Mouse (Mus musculus) bone marrow, adult 2 months (tissue): ENCODE data around the gene Dcaf15. TPM values are rescaled to one million over a fixed set of nuclear protein-coding genes. Genes with fewer than 3 reads are reported as not detected.

Experiments
- H3K27ac ChIP-seq: fragments of 200-500 bp; 2 replicates; pipeline ENCODE4 v1.5.1; 2012; ENCODE audit warnings: low read depth, mild to moderate bottlenecking, control low read depth, inconsistent platforms, low read length; ENCODE audit not compliant: control insufficient read depth, poor library complexity, insufficient read depth
- H3K4me1 ChIP-seq: fragments of 200-500 bp; 2 replicates; pipeline ENCODE4 v1.6.1; 2011; ENCODE audit warnings: low read length; ENCODE audit not compliant: control insufficient read depth, insufficient read depth
- H3K4me3 ChIP-seq: fragments of 200-500 bp; replicated peaks from 2 replicates; pipeline ENCODE3; 2011; ENCODE audit warnings: mild to moderate bottlenecking, low read depth, low read length, control low read depth; ENCODE audit not compliant: control insufficient read depth
- CTCF ChIP-seq: fragments of 200-500 bp; IDR thresholded peaks from 2 replicates; pipeline ENCODE4 v1.5.1; 2011; ENCODE audit warnings: low read length, control low read depth; ENCODE audit not compliant: control insufficient read depth, insufficient read depth
- POLR2A ChIP-seq: fragments of 200-500 bp; IDR thresholded peaks from 2 replicates; pipeline ENCODE4 v1.6.1; 2011; ENCODE audit warnings: low read depth, mild to moderate bottlenecking, control low read depth, low read length, borderline replicate concordance; ENCODE audit not compliant: control insufficient read depth
- WGBS: fragments of 180-500 bp; shearing (Covaris S2); methylation state at CpG from one replicate; pipeline ENCODE4 v1.1.7; 2018; 5-methylcytosine and 5-hydroxymethylcytosine counted together
- polyA plus RNA-seq: library from polyadenylated mRNA; stranded (reverse); fragments of >200 nt; gene quantifications from 2 replicates; pipeline ENCODE4 v1.2.4, GENCODE M21; 2011; ENCODE audit warnings: low replicate concordance; ENCODE audit not compliant: missing spikeins, insufficient read depth, insufficient read length

Dcaf15 gene
- polyA plus RNA-seq, 1 experiment, result 44.6 TPM

DNA sequence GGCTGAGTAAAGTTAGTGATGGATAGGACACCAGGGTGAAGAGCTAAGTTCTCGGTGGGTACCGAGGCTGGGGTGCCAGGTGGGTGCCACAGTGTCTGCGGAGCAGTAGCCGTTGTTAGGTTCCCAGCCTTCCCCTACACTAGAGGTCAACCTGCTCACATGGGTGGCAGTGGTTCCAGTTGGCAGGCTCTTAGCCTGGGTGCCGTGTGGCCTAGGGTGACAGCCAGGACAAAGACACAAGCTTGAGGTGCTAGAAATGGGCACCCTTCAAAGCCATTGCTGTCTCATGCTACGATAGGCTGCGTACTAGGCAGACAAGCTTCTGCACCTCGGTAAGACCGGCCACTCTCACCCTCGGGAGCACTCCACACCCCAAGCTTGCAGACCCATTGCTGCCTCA, 32.2 kb downstream of the Dcaf15 start:
- WGBS, result 85% methylated on average over 10 of the region's 10 CpGs
- no peak overlapping the region for H3K27ac ChIP-seq
- H3K4me1 ChIP-seq, result peaks cover 2% of the 10 kb centered on the region; the same call in 1 of the 2 replicates
- TF ChIP-seq POLR2A (no peak), CTCF (no peak)
- H3K4me3 ChIP-seq, result no peak overlapping the region

DNA sequence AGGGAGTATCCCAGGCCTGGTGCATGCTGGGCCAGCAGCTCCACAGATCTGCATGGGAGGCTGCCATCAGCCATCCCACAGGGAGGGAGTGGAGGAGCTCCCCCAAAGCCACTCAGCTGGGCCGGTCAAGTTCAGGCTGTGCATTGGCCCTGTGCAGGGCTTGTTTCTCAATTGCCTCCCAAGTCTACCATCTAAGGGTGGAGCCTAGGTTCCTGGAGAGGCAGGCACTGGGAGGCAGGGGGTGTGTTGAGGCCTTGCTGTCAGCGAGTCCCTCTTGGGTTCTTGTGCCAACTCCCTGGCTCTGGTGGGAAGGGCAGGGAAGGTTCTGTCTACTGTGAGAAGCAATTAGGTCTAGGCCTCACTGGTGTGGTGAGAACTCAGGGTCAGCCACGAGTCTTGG, 32.6 kb downstream of the Dcaf15 start:
- 46% methylated on average over 3 of the region's 3 CpGs for WGBS

DNA sequence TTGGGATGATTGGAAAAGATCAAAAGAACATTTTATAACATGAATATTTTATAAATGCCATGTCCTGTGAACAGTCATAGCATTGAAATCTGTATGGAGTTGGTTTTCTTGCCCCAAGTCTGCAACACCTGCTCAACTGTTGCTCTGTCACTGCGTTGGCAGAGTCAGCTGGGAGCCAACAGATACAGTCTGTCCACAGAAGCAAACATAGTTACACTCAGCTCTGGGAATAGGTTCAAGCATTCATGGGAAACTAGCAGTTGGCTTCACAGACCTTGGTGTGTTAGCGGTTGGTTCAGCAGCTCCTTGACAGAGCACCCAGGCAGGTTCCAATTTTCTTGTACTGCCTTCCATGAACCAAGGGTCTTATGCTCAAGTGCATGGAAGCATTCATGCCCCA, 33.9 kb downstream of the Dcaf15 start:
- no peak overlapping the region for H3K4me3 ChIP-seq
- TF ChIP-seq POLR2A (no peak), CTCF (no peak)
- WGBS, result 84% methylated on average over 2 of the region's 2 CpGs
- H3K27ac ChIP-seq, result no peak overlapping the region
- H3K4me1 ChIP-seq, result peaks cover 2% of the 10 kb centered on the region; the same call in 1 of the 2 replicates

More for the DNA sequence above, 32.6 kb downstream of the Dcaf15 start:
- Histone ChIP-seq H3K4me1 (peaks cover 2% of the 10 kb centered on the region; the same call in 1 of the 2 replicates), H3K27ac (no peak overlapping the region), H3K4me3 (no peak overlapping the region)
- TF ChIP-seq CTCF (no peak), POLR2A (no peak)

DNA sequence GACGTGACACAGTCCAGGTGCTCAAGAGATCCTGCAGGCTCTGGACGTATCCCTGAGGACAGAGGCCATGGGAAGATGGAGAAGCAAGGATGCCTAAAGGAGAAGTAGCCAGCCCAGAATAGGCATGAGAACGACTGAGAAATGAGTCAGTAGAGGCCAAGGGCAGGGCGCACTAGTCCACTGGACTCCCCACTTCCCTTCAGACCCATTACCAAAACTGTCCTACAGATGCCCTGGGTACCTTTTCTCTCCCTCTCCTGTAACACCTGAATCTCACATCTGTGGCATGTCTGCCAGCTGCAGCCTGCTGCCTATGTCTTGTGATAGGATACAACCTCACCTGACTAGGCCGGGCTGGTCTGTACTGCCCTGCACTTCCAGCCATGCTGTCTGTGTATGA, 34.3 kb downstream of the Dcaf15 start:
- no peak for TF ChIP-seq POLR2A
- TF ChIP-seq CTCF, result no peak
- Histone ChIP-seq H3K4me3 (no peak overlapping the region), H3K4me1 (peaks cover 2% of the 10 kb centered on the region; the same call in 1 of the 2 replicates), H3K27ac (no peak overlapping the region)
- 72% methylated on average over 5 of the region's 5 CpGs for WGBS

DNA sequence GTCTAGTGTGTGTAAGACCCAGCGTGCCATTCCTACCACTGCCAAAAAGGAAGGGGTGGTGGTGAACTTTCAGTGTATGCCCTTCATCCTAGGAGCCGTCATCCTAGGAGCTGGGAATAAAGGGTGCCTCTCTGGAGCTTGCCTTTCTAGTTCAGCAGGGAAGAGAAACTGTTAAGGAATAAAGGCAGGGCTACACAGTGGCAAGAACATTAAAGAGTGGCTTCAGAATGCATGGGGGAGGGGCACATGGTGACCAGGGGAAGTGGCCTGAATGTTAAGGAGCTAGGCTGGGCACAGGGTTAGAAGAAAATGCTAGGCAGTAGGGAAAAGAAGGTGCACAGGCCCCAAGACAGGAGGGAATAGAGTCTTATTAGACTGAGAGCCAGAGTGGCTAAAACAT, 34.8 kb downstream of the Dcaf15 start:
- no peak overlapping the region for H3K27ac ChIP-seq
- WGBS, result 80% methylated on average over 2 of the region's 2 CpGs
- H3K4me1 ChIP-seq, result peaks cover 2% of the 10 kb centered on the region; the same call in 1 of the 2 replicates
- TF ChIP-seq CTCF (no peak), POLR2A (no peak)
- H3K4me3 ChIP-seq, result no peak overlapping the region

DNA sequence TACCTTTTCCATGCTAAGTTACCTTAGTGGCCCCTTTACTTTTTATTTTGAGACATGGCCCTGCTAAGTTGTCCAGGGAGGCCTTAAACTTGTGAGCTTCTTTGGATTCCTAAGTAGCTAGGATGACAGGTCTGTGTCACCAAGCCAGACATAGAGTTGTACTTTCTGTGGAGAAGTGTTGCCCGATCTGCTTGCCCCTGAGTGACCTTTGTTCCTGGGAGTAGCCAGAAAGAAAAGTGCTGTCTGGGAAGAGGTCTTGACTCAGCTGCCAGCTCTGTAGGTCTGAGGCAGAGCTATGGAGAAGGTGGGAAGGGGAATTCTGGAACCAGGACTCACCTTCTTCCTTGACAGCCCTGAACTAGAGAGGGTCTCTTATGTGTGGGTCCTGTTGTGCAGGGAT, 35.4 kb downstream of the Dcaf15 start:
- Histone ChIP-seq H3K4me3 (no peak overlapping the region), H3K4me1 (peaks cover 4% of the 10 kb centered on the region; the same call in 1 of the 2 replicates), H3K27ac (no peak overlapping the region)
- TF ChIP-seq POLR2A (no peak), CTCF (no peak)
- 77% methylated on average over 1 of the region's 1 CpGs for WGBS

DNA sequence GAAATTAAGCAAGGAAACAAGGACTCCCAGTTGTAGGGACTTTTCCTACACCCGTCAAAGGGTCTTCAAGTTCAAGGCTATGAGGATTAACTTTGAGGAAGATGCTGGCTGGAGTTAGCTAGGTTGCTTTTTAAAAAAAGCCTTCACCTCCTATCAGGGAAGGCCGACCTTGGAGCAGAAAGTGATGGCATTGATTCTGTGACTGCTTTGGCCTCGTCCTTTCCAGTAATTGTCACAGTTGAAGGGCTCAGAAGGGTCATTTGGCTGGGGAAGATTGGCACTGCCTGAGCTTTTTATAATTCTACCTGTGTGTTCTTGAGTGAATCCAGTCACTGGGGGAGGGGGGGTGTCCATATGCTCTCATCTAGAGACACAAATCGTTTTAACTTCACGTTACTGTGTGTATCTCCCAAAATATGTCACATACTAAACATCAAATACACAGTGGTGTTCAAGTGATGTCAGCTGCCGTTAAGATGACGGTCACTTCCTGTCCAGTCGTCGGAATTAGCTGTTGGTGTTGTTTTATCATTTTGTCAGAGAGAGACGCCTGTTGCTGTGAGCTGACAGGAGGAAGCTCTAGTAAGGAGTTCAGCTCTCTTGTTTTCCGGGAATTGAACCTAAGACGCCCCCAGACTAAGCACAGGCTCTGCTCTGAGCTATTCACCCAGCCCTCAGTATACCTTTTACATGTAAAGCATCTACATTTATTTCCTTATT, 36.1 kb downstream of the Dcaf15 start:
- Histone ChIP-seq H3K27ac (no peak overlapping the region), H3K4me1 (peaks cover 7% of the 10 kb centered on the region; the same call in 1 of the 2 replicates), H3K4me3 (no peak overlapping the region)
- WGBS, result 62% methylated on average over 12 of the region's 12 CpGs
- no peak for TF ChIP-seq CTCF

DNA sequence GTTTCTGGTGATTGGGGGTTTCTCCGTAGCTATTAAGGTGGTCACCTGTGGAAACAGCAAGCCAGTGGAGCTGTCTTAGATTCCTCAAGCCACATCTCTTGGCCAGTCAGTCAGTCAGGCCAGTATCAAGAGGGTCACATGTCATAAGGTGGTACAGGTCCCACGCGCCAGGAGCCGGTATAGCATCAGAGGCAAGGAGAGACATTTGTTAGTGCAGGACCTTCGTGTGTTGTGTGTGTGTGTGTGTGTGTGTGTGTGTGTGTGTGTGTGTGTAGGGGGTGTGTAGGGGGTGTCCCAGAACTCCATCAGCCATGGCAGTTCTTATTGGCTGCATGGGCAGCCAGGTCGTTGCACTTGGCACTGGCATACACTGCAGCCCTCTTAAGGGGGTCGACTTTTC, 36.7 kb downstream of the Dcaf15 start:
- Histone ChIP-seq H3K4me3 (no peak overlapping the region), H3K27ac (no peak overlapping the region), H3K4me1 (peaks cover 7% of the 10 kb centered on the region; the same call in 1 of the 2 replicates)
- TF ChIP-seq POLR2A (no peak), CTCF (no peak)
- WGBS, result 81% methylated on average over 7 of the region's 7 CpGs
